Mouse (Mus musculus) hindbrain, postnatal 0 days (tissue): ENCODE results near the gene Dvl1. TPM values are rescaled to one million over a fixed set of nuclear protein-coding genes. Genes with fewer than 3 reads are reported as not detected.

ENCODE experiments used
- ATAC-seq: fragments of 200-750 bp; cut with Nextera tagmentation; 2 replicates; pipeline ENCODE4 v1.8.0; 2017; ENCODE audit warnings: mild to moderate bottlenecking, moderate TSS enrichment, moderate library complexity
- DNase-seq: peaks from one replicate; pipeline ENCODE4 v3.0.0-alpha.2; 2015; ENCODE audit warnings: low spot score
- H3K27ac ChIP-seq: fragments of 300-500 bp; sonication (generic); 2 replicates; pipeline ENCODE4 v1.5.1; 2014; ENCODE audit warnings: mild to moderate bottlenecking
- H3K27me3 ChIP-seq: fragments of 300-500 bp; sonication (generic); 2 replicates; pipeline ENCODE4 v1.6.1; 2014; ENCODE audit warnings: low read length, mixed read lengths; ENCODE audit not compliant: insufficient read depth
- H3K36me3 ChIP-seq: fragments of 300-500 bp; sonication (generic); 2 replicates; pipeline ENCODE4 v1.6.1; 2014; ENCODE audit warnings: low read length, mixed read lengths; ENCODE audit not compliant: insufficient read depth
- H3K4me1 ChIP-seq: fragments of 300-500 bp; sonication (generic); 2 replicates; pipeline ENCODE4 v1.6.1; 2014; ENCODE audit warnings: antibody characterized with exemption, low read length, mixed read lengths; ENCODE audit not compliant: insufficient read depth
- H3K4me2 ChIP-seq: fragments of 300-500 bp; sonication (generic); 2 replicates; pipeline ENCODE4 v1.6.1; 2014; ENCODE audit warnings: low read depth, mild to moderate bottlenecking, low read length, moderate library complexity, mixed read lengths
- H3K4me3 ChIP-seq: fragments of 300-500 bp; sonication (generic); 2 replicates; pipeline ENCODE4 v1.5.1; 2014; ENCODE audit warnings: low read length
- H3K9ac ChIP-seq: fragments of 300-500 bp; sonication (generic); replicated peaks from 2 replicates; pipeline ENCODE4 v1.6.1; 2014; ENCODE audit warnings: mild to moderate bottlenecking, low read length, moderate library complexity, mixed read lengths
- H3K9me3 ChIP-seq: fragments of 300-500 bp; sonication (generic); 2 replicates; pipeline ENCODE4 v1.6.1; 2016; ENCODE audit warnings: low read length, mixed read lengths
- CTCF ChIP-seq: IDR thresholded peaks from 2 replicates; pipeline ENCODE4 v1.5.1; 2016; ENCODE audit warnings: antibody characterized with exemption, control low read depth, low read depth
- WGBS: fragments of 180-500 bp; shearing (Covaris S2); extraction: QIAGEN DNeasy Blood & Tissue Kit; methylation state at CpG from one replicate; pipeline ENCODE4 v1.1.7; 2014; 5-methylcytosine and 5-hydroxymethylcytosine counted together
- polyA plus RNA-seq: library from polyadenylated mRNA; unstranded; fragments of >200 nt; fragmentation: Nextera tagmentation; extraction: Ambion mirVana; gene quantifications from 2 replicates; pipeline ENCODE4 v1.2.1, GENCODE M21; 2015
- total RNA-seq: library from RNA; depleted of rRNA; stranded (reverse); fragments of >200 nt; gene quantifications from 2 replicates; pipeline ENCODE4 v1.2.3, GENCODE M21; 2014

Gene Dvl1
- total and polyA plus RNA-seq, 2 experiments from 2014 or later = 16.4 to 166 TPM

DNA sequence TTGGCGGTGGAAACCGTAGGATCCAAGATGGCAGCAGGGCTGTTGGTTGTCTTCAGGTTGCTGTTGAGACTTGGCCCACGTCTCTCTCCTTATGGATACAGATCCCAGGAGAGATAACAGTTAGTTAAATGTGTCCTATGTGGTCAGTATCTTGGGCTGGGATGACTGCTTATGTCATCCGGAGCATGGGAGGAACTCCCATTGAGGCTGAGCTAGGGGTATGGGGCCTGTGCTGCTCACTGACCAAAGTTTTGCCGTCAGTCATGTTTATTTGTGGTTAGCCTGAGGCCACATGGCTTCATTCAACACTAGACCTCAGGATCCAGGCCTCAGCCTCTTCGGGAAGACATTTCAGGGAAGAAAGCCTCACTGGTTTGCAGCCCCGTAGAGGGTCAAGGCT, 24.2 kb downstream of the Dvl1 start:
- ATAC-seq = no peak
- no peak for TF ChIP-seq CTCF
- no peak overlapping the region for H3K4me2 ChIP-seq
- WGBS = 89% methylated on average over 7 of the region's 7 CpGs
- H3K9ac ChIP-seq = no peak overlapping the region
- H3K9me3 ChIP-seq = no peaks in the 10 kb centered on the region
- no peak overlapping the region for H3K4me3 ChIP-seq
- H3K27ac ChIP-seq = no peak overlapping the region
- DNase-seq = no peak
- H3K4me1 ChIP-seq = peaks cover 5% of the 10 kb centered on the region
- H3K27me3 ChIP-seq = no peaks in the 10 kb centered on the region
- H3K36me3 ChIP-seq = peaks cover 30% of the 10 kb centered on the region

- H3K27me3 ChIP-seq = no peaks in the 10 kb centered on the region
- H3K9me3 ChIP-seq = no peaks in the 10 kb centered on the region
- no peak overlapping the region for H3K4me3 ChIP-seq
- peaks cover 34% of the 10 kb centered on the region for H3K36me3 ChIP-seq
- DNase-seq (no peak), ATAC-seq (no peak)
- H3K4me2 ChIP-seq = no peak overlapping the region
- H3K27ac ChIP-seq = no peak overlapping the region
- TF ChIP-seq CTCF = no peak
- no peaks in the 10 kb centered on the region for H3K4me1 ChIP-seq
- H3K9ac ChIP-seq = no peak overlapping the region
- 80% methylated on average over 3 of the region's 3 CpGs for WGBS
Observed at GRCm38 (mm10) chr4:155883587-155883986, 36.4 kb downstream of the Dvl1 start.

DNA sequence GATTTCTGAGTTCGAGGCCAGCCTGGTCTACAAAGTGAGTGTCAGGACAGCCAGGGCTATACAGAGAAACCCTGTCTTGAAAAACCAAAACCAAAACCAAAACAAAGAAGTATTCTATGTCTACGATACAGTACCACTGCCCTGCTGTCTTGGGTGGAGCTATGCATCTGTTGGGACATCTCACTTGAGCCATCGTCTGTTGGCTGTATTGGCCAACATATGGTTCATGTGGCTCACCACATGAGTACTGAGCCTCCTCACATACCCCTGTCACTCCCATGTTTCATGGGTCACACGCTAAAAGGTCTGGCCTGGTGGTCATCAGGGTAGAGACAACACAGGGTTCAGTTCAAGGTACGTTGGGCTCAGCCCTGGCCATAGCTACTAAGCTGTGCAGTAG, 39.1 kb downstream of the Dvl1 start:
- H3K9ac ChIP-seq = no peak overlapping the region
- no peak overlapping the region for H3K4me2 ChIP-seq
- H3K27me3 ChIP-seq = no peaks in the 10 kb centered on the region
- 95% methylated on average over 5 of the region's 5 CpGs for WGBS
- TF ChIP-seq CTCF = no peak
- ATAC-seq (no peak), DNase-seq (no peak)
- peaks cover 42% of the 10 kb centered on the region for H3K36me3 ChIP-seq
- H3K4me3 ChIP-seq = no peak overlapping the region
- H3K27ac ChIP-seq = no peak overlapping the region
- H3K4me1 ChIP-seq = no peaks in the 10 kb centered on the region
- H3K9me3 ChIP-seq = no peaks in the 10 kb centered on the region

DNA sequence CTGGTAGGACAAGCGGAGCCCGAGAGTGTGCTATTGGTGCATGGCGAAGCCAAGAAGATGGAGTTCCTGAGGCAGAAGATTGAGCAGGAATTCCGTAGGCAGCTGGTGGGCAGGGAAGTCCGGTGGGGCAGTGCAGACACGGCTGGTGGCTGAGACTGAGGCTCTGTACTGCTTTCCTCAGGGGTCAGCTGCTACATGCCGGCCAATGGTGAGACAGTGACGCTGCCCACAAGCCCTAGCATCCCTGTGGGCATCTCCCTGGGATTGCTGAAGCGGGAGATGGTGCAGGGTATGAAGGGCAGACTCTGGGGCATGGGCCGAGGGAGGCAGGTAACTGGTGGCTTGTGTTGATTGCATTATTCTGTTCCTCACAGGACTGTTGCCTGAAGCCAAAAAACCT, 40.5 kb downstream of the Dvl1 start:
- no peak for ATAC-seq
- no peaks in the 10 kb centered on the region for H3K9me3 ChIP-seq
- no peak overlapping the region for H3K9ac ChIP-seq
- H3K36me3 ChIP-seq = peaks cover 42% of the 10 kb centered on the region
- no peaks in the 10 kb centered on the region for H3K4me1 ChIP-seq
- 85% methylated on average over 10 of the region's 10 CpGs for WGBS
- no peaks in the 10 kb centered on the region for H3K27me3 ChIP-seq
- no peak for TF ChIP-seq CTCF
- H3K27ac ChIP-seq = no peak overlapping the region
- H3K4me2 ChIP-seq = no peak overlapping the region
- no peak overlapping the region for H3K4me3 ChIP-seq
- no peak for DNase-seq

GRCm38 (mm10) chr4:155888181-155888580, 41.0 kb downstream of the Dvl1 start:
- ATAC-seq (no peak), DNase-seq (no peak)
- WGBS = 96% methylated on average over 9 of the region's 9 CpGs
- H3K4me2 ChIP-seq = no peak overlapping the region
- TF ChIP-seq CTCF = no peak
- no peaks in the 10 kb centered on the region for H3K9me3 ChIP-seq
- no peaks in the 10 kb centered on the region for H3K27me3 ChIP-seq
- H3K4me3 ChIP-seq = no peak overlapping the region
- H3K36me3 ChIP-seq = peaks cover 42% of the 10 kb centered on the region
- H3K9ac ChIP-seq = no peak overlapping the region
- no peak overlapping the region for H3K27ac ChIP-seq
- peaks cover 3% of the 10 kb centered on the region; the same call in 1 of the 2 replicates for H3K4me1 ChIP-seq

DNA sequence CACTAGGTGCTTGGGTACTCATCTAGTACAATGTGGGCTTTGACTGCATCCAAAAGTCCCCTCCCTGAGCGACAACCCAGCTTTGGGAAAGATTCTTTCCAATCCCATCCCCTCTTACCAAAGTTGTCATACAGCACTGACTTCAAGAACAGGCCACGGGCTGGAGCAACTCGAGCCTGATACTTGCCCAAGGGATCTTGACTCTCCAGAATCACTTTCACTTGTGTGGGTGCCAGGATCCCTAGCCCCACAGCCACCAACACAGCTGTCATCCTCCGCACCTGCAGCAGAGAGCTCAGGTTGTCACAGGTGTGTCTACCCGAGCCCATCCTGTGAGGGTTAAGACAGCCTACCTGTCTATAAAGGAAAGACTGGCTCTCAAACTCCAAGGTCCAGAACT, 42.1 kb downstream of the Dvl1 start:
- DNase-seq (no peak), ATAC-seq (no peak)
- Histone ChIP-seq H3K27ac (no peak overlapping the region), H3K4me2 (no peak overlapping the region), H3K4me1 (peaks cover 14% of the 10 kb centered on the region), H3K27me3 (no peaks in the 10 kb centered on the region), H3K4me3 (no peak overlapping the region), H3K9ac (no peak overlapping the region), H3K9me3 (no peaks in the 10 kb centered on the region), H3K36me3 (peaks cover 42% of the 10 kb centered on the region)
- no peak for TF ChIP-seq CTCF
- 81% methylated on average over 5 of the region's 5 CpGs for WGBS

DNA sequence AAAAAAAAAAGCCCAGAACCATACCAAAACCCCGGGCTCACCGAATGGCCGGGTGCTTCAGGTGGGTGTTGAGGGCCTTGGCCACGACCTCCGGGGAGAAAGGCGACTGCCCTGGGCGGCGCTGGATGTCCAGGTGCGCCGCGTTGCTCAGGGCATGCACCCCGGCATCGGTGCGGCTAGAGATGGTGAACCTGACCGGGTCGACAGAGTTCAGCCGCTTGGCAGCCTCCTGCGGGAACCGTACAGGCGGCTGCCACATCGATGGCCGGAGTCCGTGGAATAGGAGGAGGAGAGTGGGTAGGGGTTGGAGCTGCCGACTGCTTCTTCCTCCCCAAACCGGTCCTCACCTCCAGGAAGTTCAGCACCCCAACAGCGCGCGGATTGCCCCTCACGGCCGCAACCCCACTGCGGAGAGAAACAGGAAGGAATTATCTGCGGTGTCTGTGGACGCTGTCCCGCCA, 43.8 kb downstream of the Dvl1 start:
- DNase-seq (no peak), ATAC-seq (peak; percentile 0; the same call in 1 of the 2 replicates)
- Histone ChIP-seq H3K4me3 (peak overlapping the region; percentile 79), H3K9ac (peak overlapping the region; percentile 89), H3K4me2 (peak overlapping the region; percentile 73), H3K27me3 (no peaks in the 10 kb centered on the region), H3K4me1 (peaks cover 31% of the 10 kb centered on the region), H3K9me3 (no peaks in the 10 kb centered on the region), H3K36me3 (peaks cover 32% of the 10 kb centered on the region), H3K27ac (peak overlapping the region; percentile 99)
- TF ChIP-seq CTCF = no peak
- WGBS = 0% methylated on average over 34 of the region's 34 CpGs
